Mouse (Mus musculus): ENCODE data around the gene Dync2li1. TPM values are rescaled to one million over a fixed set of nuclear protein-coding genes. Genes with fewer than 3 reads are reported as not detected.

Gene Dync2li1
- polyA plus RNA-seq, 1 experiment from 2014 or later, result 33.4 TPM

DNA sequence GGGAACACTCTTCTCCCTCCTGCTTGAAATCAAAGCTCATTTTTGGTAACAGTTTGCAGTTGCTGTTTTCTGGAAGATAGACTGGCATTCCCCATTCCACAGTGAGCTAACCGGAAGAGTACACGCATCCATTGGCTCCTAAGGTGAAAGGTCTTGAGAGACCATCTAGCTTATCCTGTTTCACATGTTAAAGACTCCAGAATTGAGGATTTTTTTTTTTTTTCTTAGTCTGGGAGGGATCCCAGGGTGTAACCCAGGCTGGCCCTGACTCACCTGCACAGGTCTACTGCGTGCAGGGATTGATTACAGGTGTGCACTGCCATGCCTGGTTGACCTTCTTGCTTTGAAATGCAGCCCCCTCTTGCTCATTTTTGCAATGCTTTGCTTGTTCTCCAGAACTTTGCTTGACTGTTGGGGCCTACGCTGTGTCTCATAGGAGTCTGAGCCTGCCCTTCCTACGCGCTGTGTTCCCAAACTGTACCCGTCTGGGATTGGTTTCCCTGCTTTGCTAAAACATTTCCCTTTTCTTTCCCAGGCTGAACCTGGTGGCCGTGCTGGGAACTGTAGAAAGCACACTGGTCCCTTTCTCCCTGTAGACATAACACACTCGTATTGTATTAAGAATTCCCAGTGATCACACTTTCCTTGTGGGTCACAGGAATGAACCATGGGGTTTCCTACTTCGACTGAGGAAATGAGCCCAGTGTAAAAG, 22.4 kb upstream of the Dync2li1 start:
- Histone ChIP-seq H3K9me3 (ENCODE audit: control insufficient read depth, low read length) (no peaks in the 10 kb centered on the region), H3K27ac (no peak overlapping the region), H3K4me1 (replicated peaks; ENCODE audit: control insufficient read depth, insufficient read depth, low read length) (no peaks in the 10 kb centered on the region), H3K4me3 (replicated peaks; ENCODE audit: low read length) (no peak overlapping the region), H3K36me3 (replicated peaks; ENCODE audit: control insufficient read depth, insufficient read depth) (no peaks in the 10 kb centered on the region), H3K9ac (no peak overlapping the region), H3K4me2 (replicated peaks) (no peak overlapping the region), H3K27me3 (ENCODE audit: control insufficient read depth, insufficient read depth, low read length) (no peaks in the 10 kb centered on the region)
- no peak for DNase-seq (ENCODE audit: low spot score)
- no peak for ATAC-seq (ENCODE audit: low FRiP score)
- 92% methylated on average over 10 of the region's 10 CpGs for WGBS

DNA sequence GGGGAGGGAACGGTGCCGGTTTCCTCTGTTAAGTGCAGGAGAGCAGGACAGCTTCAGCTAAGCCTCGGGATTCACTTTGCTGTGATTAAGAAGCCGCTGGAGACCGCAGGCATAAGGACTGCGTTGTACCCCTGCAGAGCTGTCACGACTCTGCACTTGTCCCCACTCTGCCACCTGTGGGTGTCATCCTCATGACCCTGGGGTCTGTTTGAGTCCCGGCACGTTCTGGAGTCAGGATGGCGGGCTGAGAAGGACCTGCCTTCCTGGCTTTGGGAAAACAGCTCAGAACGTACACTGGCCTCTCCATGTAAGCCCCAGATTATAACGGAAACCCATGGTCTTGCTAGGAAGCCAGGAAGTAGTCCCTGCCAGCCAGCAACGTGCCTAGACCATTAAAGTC, 19.3 kb upstream of the Dync2li1 start:
- no peak for DNase-seq (ENCODE audit: low spot score)
- 53% methylated on average over 13 of the region's 13 CpGs for WGBS
- H3K4me1 ChIP-seq (replicated peaks; ENCODE audit: control insufficient read depth, insufficient read depth, low read length), result no peaks in the 10 kb centered on the region
- H3K9me3 ChIP-seq (ENCODE audit: control insufficient read depth, low read length), result no peaks in the 10 kb centered on the region
- no peaks in the 10 kb centered on the region for H3K27me3 ChIP-seq (ENCODE audit: control insufficient read depth, insufficient read depth, low read length)
- no peaks in the 10 kb centered on the region for H3K36me3 ChIP-seq (replicated peaks; ENCODE audit: control insufficient read depth, insufficient read depth)
- H3K9ac ChIP-seq, result no peak overlapping the region
- H3K27ac ChIP-seq, result no peak overlapping the region
- ATAC-seq (ENCODE audit: low FRiP score), result no peak
- no peak overlapping the region for H3K4me3 ChIP-seq (replicated peaks; ENCODE audit: low read length)
- H3K4me2 ChIP-seq (replicated peaks), result no peak overlapping the region

- Histone ChIP-seq H3K4me2 (replicated peaks) (no peak overlapping the region), H3K27ac (no peak overlapping the region), H3K9me3 (ENCODE audit: control insufficient read depth, low read length) (no peaks in the 10 kb centered on the region), H3K27me3 (ENCODE audit: control insufficient read depth, insufficient read depth, low read length) (no peaks in the 10 kb centered on the region), H3K4me1 (replicated peaks; ENCODE audit: control insufficient read depth, insufficient read depth, low read length) (no peaks in the 10 kb centered on the region), H3K36me3 (replicated peaks; ENCODE audit: control insufficient read depth, insufficient read depth) (no peaks in the 10 kb centered on the region), H3K4me3 (replicated peaks; ENCODE audit: low read length) (no peak overlapping the region), H3K9ac (no peak overlapping the region)
- DNase-seq (ENCODE audit: low spot score) (no peak), ATAC-seq (ENCODE audit: low FRiP score) (no peak)
- WGBS, result 71% methylated on average over 5 of the region's 5 CpGs
These were observed 18.7 kb upstream of the Dync2li1 start for GRCm38 (mm10) chr17:84607617-84608016.

DNA sequence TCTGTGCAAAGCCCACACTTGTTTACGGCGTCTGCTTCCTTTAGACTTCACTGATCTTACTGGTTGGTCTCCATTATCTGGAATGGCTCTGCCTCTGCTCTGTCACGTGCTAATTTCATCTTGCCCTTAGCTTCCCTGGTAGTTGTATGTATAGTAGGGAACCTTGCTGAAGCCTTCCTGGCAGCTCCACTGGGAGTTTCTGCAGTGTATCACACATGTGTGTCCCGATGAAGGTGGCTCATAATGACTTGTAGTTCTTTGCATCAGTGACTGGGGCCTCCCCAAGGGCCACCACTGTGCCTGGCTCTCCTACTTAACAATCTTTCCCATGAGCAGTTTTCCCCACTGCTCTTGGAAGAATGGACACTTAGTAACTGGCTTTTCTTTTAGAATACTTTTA, 17.7 kb upstream of the Dync2li1 start:
- H3K27me3 ChIP-seq (ENCODE audit: control insufficient read depth, insufficient read depth, low read length), result no peaks in the 10 kb centered on the region
- DNase-seq (ENCODE audit: low spot score) (no peak), ATAC-seq (ENCODE audit: low FRiP score) (no peak)
- 76% methylated on average over 4 of the region's 4 CpGs for WGBS
- 0 out of 2 replicates have a peak, but pooled peaks cover 3% of the 10 kb centered on the region for H3K36me3 ChIP-seq (replicated peaks; ENCODE audit: control insufficient read depth, insufficient read depth)
- no peak overlapping the region for H3K9ac ChIP-seq
- no peaks in the 10 kb centered on the region for H3K9me3 ChIP-seq (ENCODE audit: control insufficient read depth, low read length)
- no peak overlapping the region for H3K4me3 ChIP-seq (replicated peaks; ENCODE audit: low read length)
- no peaks in the 10 kb centered on the region for H3K4me1 ChIP-seq (replicated peaks; ENCODE audit: control insufficient read depth, insufficient read depth, low read length)
- no peak overlapping the region for H3K27ac ChIP-seq
- H3K4me2 ChIP-seq (replicated peaks), result no peak overlapping the region

DNA sequence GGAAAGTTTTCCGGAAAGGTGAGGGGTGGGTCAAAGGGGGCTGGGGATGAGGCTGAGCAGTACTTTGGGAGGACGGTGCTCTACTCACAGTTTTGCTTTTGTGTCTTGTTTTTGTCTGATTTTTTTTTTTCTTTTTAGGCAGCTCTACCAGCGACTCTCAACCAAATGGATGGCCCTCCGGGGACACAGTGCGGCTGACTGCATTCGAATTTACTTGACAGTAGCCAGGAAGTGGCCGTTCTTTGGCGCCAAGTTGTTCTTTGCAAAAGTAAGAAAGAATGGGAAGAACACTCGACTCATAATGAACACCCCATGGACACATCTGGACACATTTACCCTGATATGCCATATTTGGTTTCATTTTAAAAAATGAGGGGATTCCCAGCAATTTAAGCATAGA, 14.8 kb upstream of the Dync2li1 start:
- Histone ChIP-seq H3K9me3 (ENCODE audit: control insufficient read depth, low read length) (no peaks in the 10 kb centered on the region), H3K4me3 (replicated peaks; ENCODE audit: low read length) (no peak overlapping the region), H3K4me1 (replicated peaks; ENCODE audit: control insufficient read depth, insufficient read depth, low read length) (no peaks in the 10 kb centered on the region), H3K9ac (no peak overlapping the region), H3K27me3 (ENCODE audit: control insufficient read depth, insufficient read depth, low read length) (no peaks in the 10 kb centered on the region), H3K4me2 (replicated peaks) (no peak overlapping the region), H3K36me3 (replicated peaks; ENCODE audit: control insufficient read depth, insufficient read depth) (0 out of 2 replicates have a peak, but pooled peaks cover 5% of the 10 kb centered on the region), H3K27ac (no peak overlapping the region)
- ATAC-seq (ENCODE audit: low FRiP score), result no peak
- WGBS, result 84% methylated on average over 9 of the region's 9 CpGs
- no peak for DNase-seq (ENCODE audit: low spot score)

DNA sequence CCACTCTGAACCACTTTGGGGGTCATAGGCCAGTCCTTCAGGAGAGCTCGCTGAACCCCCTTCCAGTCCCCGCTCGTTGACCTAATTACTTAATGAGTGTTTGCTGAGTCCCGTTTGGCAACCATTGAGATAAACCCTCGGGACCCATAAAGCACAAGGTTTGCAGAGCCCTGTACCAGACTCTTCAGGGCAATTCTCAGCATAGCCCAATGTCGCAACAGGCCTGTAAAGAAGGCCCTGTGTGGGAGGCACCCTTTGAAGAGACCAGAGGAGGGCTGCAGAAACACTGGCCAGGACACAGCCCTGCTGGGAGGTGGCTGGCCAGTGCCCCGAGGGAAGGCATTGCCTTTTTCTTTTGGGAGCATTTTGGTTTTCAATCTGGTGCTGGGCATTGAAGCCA, 14.3 kb upstream of the Dync2li1 start:
- no peak for ATAC-seq (ENCODE audit: low FRiP score)
- Histone ChIP-seq H3K4me2 (replicated peaks) (no peak overlapping the region), H3K27ac (no peak overlapping the region), H3K36me3 (replicated peaks; ENCODE audit: control insufficient read depth, insufficient read depth) (0 out of 2 replicates have a peak, but pooled peaks cover 5% of the 10 kb centered on the region), H3K27me3 (ENCODE audit: control insufficient read depth, insufficient read depth, low read length) (no peaks in the 10 kb centered on the region), H3K9me3 (ENCODE audit: control insufficient read depth, low read length) (no peaks in the 10 kb centered on the region), H3K9ac (no peak overlapping the region), H3K4me3 (replicated peaks; ENCODE audit: low read length) (no peak overlapping the region), H3K4me1 (replicated peaks; ENCODE audit: control insufficient read depth, insufficient read depth, low read length) (no peaks in the 10 kb centered on the region)
- WGBS, result 90% methylated on average over 7 of the region's 7 CpGs
- no peak for DNase-seq (ENCODE audit: low spot score)

- Histone ChIP-seq H3K4me2 (replicated peaks) (no peak overlapping the region), H3K4me1 (replicated peaks; ENCODE audit: control insufficient read depth, insufficient read depth, low read length) (no peaks in the 10 kb centered on the region), H3K36me3 (replicated peaks; ENCODE audit: control insufficient read depth, insufficient read depth) (0 out of 2 replicates have a peak, but pooled peaks cover 5% of the 10 kb centered on the region), H3K9ac (no peak overlapping the region), H3K27ac (no peak overlapping the region), H3K4me3 (replicated peaks; ENCODE audit: low read length) (no peak overlapping the region), H3K9me3 (ENCODE audit: control insufficient read depth, low read length) (no peaks in the 10 kb centered on the region), H3K27me3 (ENCODE audit: control insufficient read depth, insufficient read depth, low read length) (no peaks in the 10 kb centered on the region)
- no peak for DNase-seq (ENCODE audit: low spot score)
- WGBS, result 77% methylated on average over 11 of the region's 11 CpGs
- no peak for ATAC-seq (ENCODE audit: low FRiP score)
These were observed 10.5 kb upstream of the Dync2li1 start for GRCm38 (mm10) chr17:84615811-84616210.

DNA sequence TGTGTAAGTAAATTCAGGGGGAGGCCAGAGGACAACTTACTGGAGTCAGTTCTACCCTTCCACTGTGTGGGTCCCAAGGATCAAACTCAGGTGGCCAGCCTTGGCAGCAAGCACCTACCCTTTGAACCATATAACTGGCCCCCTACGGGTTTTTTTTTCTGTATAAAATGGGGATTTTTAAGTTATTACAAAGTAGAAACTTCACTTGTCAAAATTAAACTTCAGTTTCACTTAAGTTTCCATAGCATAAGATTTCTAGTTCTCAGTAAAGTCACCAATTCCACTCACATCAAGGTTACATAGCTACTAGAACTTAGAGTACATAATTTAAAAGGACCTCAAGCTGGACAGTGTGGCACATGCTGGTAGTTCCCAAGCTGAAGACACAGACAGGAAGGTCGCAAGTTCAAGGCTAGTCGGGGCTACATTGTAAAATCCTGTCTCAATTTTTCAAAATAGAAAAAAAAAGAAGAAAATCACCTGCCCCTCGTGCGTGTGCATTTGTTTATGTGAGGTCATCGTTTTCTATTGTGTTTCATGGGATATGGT, 9.7 kb upstream of the Dync2li1 start:
- no peak overlapping the region for H3K4me3 ChIP-seq (replicated peaks; ENCODE audit: low read length)
- H3K9me3 ChIP-seq (ENCODE audit: control insufficient read depth, low read length), result no peaks in the 10 kb centered on the region
- no peaks in the 10 kb centered on the region for H3K4me1 ChIP-seq (replicated peaks; ENCODE audit: control insufficient read depth, insufficient read depth, low read length)
- 90% methylated on average over 6 of the region's 6 CpGs for WGBS
- ATAC-seq (ENCODE audit: low FRiP score), result no peak
- no peak overlapping the region for H3K9ac ChIP-seq
- no peak overlapping the region for H3K4me2 ChIP-seq (replicated peaks)
- DNase-seq (ENCODE audit: low spot score), result no peak
- H3K27me3 ChIP-seq (ENCODE audit: control insufficient read depth, insufficient read depth, low read length), result no peaks in the 10 kb centered on the region
- H3K36me3 ChIP-seq (replicated peaks; ENCODE audit: control insufficient read depth, insufficient read depth), result 0 out of 2 replicates have a peak, but pooled peaks cover 5% of the 10 kb centered on the region
- H3K27ac ChIP-seq, result no peak overlapping the region

- Histone ChIP-seq H3K36me3 (replicated peaks; ENCODE audit: control insufficient read depth, insufficient read depth) (0 out of 2 replicates have a peak, but pooled peaks cover 5% of the 10 kb centered on the region), H3K4me1 (replicated peaks; ENCODE audit: control insufficient read depth, insufficient read depth, low read length) (no peaks in the 10 kb centered on the region), H3K9me3 (ENCODE audit: control insufficient read depth, low read length) (no peaks in the 10 kb centered on the region), H3K9ac (no peak overlapping the region), H3K4me3 (replicated peaks; ENCODE audit: low read length) (no peak overlapping the region), H3K27ac (no peak overlapping the region), H3K4me2 (replicated peaks) (no peak overlapping the region), H3K27me3 (ENCODE audit: control insufficient read depth, insufficient read depth, low read length) (no peaks in the 10 kb centered on the region)
- ATAC-seq (ENCODE audit: low FRiP score) (no peak), DNase-seq (ENCODE audit: low spot score) (no peak)
- 97% methylated on average over 6 of the region's 6 CpGs for WGBS
These were observed 8.3 kb upstream of the Dync2li1 start for GRCm38 (mm10) chr17:84617953-84618352.
